Mouse (Mus musculus) spleen, embryonic (tissue): Measurements from ENCODE around the gene Sema4d.

Experiments used
- CTCF ChIA-PET: fragments of 350-600 bp; sonication (Branson Sonifier 250); formaldehyde crosslinking; loops from one replicate; lab custom pipeline; 2022; lab: Charles Lee

Sema4d gene

DNA sequence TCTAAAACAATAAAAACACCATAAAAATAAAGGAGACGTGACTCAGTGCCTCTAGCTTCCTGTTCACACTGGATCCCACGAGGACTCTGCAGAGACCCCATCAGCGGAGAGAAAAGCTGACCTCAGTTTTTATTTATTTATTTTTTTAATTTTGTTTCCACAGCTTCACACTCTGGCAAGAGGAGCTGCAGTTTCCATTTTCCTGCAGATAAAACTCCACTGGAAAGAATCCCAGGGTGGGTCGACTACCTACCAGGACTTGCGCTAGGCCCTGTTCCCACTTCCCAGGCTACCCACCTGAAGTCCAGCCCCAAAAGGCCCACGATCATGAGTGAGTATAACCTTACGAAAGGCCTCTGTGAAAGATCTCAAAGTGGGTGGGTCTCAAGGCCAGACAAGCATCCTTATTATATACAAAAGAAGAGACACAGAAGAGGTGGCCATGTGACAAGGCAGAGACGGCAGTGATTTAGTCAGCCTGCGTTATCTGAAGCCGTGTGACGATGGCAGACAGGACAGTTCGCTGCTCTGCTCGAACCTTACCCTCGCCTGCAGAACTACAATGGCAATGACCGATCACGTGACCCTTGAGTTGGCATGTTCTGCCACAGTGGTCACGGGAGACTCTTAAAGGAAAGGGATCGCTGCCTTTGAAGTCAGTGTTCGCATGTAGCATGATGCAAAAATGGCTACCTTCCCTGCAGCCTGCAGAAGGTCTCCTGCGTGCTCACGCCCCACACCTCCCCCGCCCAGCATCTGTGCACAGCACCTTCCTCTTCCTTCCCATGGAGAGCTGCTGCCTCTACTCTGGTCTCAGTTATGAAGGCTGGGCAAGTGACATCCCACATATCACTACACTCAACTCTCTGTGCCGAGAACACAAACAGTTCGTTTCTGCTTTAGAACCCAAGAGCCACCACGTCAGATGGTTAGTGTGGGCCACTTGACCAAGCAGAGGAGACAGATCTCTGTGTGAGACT lies 14.3 kb downstream of the Sema4d start:
- CTCF ChIA-PET, result no interaction called here

DNA sequence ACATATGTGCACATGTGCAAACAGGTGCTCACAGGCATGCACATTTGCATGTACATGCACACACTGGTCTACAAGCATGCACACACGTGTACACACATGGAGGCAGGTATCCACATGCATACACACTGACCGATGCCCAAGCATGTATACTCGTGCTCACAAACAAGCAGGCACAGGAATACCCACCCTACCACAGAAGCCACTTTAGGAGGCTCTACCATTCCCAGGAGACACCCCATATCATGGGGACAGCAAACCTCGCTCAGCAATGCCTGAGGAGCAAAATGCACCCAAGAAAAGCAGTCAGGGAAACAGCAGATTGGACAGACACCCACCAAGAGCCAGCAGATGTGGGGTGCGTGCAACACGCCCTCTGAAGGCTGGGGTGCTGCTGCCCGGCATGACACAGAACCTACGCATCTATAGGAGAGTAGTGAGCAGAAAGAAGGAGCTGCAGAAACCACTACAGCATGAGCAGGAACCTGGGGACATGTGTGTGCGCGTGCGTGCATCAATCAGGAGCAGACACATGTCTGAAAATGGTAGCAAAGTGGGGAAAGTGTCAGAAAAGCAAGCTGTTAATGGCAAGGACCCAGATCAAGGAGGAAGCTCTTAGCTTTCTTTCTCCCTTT lies 15.1 kb downstream of the Sema4d start:
- CTCF ChIA-PET, result no interaction called here

DNA sequence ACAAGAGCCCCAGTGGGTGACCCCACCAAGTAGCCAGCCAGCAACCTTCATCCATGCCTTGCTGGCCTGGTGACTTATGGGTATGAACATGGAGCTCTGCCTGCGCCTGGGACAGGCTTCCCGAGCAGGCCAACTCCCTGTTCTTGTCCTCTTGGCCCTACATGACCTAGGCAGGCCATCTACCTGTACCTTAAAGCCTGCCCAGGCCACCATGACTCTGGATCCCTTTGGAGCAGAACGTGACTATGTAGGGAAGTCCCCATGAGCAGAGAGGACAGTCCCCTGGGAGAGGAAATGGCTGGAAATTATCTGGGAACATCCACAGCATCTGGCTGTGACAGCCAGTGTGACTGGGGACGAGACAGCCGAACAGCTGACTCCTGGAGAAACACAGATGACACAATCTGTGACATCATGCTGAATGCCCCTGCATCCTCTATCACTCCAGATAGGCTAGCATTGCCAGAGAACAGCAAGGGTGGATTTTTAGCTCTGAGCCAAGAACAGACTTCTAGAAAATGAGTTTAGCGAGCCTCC lies 15.7 kb downstream of the Sema4d start:
- CTCF ChIA-PET, result no interaction called here

DNA sequence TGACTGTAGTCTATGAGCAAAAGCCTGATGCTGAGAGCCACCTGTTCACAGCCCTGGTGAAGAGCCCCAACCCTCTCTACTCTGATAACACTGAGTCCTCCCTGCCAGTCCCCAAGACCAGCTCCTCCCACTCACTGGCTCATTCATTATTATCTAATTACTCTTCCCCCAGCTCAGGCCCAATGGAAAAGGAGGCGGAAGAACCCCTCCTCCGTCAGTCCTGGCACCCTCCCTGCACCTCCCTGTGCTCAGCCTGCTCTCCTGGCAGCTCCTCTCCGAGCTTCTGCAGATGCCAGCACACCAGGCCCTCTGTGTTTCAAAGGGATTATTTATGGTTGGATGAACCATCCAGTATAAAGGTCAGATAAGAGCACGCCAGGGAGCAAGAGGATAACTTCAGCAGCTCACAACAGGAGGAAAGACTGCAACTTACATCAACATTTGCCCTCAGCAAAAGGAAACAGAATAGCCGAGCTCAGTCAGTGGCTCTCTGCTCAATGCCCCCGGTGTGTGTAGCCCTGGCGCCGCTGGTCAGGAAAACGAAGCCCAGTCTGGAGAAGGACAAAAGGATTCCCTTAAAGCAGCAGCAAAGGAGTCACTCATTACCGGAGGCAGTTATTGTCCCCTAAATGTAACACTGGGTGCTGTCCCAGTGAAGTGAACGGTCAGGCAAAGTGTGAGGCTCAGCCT lies 16.4 kb downstream of the Sema4d start:
- CTCF ChIA-PET, result no interaction called here

DNA sequence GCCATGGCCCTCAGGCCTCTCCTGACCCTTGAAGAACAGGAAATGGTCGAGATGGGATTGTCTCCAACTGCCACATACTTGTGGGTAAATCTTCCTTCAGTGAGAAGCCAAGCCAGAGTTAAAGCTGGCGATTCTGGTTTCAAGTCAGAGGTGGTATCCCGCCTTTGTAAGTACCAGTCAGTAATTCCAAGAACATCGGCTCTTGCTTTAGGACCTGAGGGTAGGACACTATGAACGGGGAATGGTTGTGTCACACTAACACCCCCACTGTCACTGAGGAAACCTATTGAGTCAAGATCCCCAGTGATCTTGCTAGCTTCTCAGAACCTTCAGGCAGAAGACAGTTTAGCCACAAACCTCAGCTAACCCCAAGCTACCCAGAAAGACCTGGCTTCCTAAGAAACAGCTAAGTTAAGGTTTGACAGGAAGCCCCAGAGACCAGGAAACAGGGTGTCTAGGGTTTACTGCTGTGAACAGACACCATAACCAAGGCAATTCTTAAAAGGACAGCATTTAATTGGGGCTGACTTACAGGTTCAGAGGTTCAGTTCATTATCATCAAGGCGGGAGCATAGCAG lies 17.3 kb downstream of the Sema4d start:
- CTCF ChIA-PET, result interaction anchor here (0.7 kb wide), 1 partner anchor 875 kb away, joined by 3 read pairs; no protein-coding TSS in a partner anchor

DNA sequence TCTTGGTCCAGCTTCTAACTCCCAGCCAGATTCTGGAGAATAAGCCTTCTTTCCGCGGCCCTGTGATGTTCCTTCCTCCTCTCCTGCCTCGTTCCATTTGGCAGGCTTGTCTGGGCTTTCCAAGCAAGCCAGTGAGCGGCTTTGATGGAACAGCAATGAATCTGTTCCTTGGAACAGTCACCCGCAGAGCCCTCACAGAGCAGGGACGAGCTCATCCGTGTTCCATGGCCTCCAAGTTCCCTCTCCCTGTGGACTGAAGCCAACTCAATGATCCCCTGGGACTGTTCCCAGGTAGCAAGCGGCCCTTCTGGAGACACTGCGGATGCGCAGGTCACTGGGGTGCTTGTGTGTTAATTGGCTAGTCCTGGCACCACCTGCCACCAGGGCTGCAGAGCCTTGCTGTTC lies 21.7 kb downstream of the Sema4d start:
- CTCF ChIA-PET, result no interaction called here

DNA sequence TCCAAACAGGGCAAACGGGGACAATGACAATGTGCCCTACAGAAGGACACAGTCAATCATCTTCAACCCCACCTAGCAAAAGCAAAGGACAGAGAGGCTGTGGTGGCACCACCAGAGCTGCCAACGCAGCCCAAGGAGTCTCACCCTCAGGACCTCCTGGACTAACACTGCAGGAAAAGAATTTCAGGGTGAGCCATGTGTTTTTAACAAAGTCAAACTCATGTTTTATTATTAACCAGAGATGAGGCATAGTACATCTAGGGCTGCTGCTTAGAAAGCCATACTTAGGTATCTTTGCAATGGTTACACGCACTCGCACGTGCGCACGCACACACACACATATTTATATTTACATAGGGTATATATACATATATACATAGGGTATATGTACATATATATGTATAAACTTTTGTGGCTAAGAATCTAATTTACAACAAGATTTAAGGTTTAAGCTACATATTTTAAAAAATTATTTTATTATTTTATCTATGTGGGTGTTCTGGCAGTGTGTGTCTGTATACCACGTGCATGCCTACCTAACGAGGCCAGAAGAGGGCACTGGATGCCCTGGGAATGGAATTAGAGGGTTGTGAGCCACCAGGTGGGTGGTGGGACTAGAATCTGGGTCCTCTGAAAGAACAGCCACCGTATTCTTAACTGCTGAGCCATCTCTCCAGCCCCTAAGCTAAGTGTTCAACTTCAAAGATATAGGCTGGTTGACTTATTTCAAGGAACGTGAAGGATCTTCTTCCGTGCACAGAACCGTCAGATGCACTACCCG lies 22.7 kb downstream of the Sema4d start:
- CTCF ChIA-PET, result no interaction called here

DNA sequence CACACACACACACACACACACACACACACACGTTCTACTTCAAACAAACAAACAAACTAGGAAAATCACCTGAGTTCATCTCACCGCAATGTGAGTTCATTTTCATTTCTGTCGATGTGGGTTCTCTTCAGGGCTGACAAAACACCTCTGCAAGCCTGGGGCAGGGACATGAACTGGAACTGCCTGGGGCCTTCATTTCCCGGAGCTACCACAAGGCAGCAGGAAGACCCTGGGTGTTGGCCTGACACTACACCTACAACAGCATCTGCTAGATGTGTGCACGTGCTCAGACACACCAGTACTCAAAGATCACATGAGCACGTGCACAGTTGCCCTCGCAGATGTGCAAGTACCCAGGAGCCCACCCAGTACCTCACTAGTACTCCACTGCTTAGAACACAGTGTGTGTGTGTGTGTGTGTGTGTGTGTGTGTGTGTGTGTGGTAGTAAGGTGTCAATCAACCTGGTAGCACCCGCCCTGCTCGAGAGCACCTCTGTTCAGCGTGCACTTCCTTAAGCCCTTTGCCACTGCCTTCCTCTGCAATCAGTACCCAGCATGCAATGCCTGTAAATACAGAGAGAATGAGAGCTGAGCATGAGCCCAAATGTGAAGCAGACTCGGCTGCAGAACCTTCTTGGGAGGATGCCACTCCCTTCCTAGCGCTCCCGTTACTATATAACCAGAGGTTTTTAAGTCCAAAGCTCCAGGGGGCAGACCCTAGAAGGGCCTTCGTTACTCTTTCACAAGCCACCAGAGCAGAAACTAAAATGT lies 25.4 kb downstream of the Sema4d start:
- CTCF ChIA-PET, result interaction anchor here (0.7 to 1.0 kb wide), 4 partner anchors 12 to 795 kb away, joined by 3 to 9 read pairs (median 4); no protein-coding TSS in a partner anchor

DNA sequence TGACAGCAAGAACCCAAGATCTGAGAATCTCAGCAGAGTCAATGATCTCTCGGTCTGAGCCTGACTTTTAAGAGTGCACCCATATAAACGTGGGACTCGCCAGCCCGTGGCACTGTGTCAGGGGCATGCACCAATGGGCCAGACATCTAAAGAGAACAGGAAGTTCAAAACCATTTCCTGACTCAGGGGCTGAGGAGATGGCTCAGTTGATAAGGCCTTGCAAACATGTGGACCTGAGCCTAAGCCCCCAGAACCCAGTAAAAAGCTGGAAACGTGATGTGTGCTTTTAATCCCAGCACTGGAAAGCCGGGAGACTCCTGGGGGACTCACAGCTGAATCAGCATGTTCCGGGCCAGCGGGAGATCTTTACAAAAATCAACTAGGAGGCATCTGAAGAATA lies 26.0 kb downstream of the Sema4d start:
- CTCF ChIA-PET, result no interaction called here

DNA sequence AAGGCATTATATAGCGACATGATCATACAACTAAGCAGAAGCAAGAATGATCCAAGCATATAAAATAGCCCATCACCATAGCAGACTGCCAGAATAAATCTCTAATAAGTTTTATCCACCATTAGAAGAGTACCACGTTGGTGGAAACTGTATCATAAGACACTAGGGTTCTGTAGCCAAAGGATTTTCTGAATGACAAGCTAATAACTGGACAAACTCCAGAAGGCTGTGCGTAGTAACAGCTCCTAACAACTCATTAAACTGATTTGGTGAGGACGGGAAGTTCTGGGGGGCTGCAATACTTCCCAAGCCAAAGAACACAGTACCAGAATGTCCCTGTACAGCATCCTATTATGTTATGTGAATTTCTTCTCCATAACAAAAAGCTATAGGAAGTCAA lies 26.8 kb downstream of the Sema4d start:
- CTCF ChIA-PET, result no interaction called here

DNA sequence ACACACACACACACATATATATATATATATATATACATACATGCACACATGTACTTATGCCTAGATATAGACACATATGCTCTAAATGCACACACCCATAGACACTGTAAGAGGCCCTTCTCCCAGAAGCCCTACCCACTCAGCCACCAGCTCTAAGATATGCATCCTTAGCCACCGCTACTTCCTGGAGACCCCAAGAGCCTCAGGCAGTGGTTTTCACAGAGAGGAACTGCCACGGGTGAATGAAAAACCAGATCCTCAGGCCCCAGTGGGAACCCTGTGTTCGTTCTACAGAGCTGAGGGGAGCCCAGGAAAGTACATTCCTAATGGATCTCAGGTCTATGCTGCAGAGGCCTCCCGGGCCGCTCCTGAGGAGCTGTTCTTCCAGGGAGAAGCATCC lies 28.2 kb downstream of the Sema4d start:
- CTCF ChIA-PET, result interaction anchor here (1.0 kb wide), 1 partner anchor 37 kb away, joined by 10 read pairs; no protein-coding TSS in a partner anchor

DNA sequence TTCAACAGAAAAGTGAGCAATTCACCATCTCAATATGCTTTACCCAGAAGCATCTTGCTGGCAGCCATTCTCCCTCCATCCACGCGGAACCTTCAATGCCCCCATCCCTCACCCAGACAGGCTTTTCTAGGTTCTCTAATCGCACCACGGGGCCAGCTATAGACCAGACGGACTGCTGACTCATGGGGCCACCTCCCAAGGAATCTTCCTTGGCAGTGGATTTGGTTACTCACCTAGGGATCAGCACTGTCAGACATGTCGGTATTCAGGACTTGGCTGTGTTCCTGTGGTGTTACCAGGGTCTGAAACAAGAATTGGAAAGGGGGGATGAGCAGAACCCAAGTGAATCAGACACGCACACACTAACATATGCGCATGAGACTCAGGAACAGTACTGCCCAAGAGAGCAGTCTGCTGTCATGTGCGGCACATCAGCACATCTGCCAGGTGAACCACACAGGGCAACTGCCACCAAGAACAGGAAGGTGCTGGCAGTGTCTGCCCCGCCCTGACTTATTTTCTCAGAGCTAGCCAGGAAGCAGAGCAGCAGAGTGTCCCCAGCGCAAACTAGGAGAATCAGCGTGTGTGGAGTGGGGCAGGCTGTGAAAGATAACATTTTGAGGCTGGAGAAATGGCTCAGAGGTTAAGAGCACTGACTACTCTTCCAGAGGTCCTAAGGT lies 30.4 kb downstream of the Sema4d start:
- CTCF ChIA-PET, result interaction anchor here (0.9 kb wide), 1 partner anchor 9 kb away, joined by 3 read pairs; no protein-coding TSS in a partner anchor

DNA sequence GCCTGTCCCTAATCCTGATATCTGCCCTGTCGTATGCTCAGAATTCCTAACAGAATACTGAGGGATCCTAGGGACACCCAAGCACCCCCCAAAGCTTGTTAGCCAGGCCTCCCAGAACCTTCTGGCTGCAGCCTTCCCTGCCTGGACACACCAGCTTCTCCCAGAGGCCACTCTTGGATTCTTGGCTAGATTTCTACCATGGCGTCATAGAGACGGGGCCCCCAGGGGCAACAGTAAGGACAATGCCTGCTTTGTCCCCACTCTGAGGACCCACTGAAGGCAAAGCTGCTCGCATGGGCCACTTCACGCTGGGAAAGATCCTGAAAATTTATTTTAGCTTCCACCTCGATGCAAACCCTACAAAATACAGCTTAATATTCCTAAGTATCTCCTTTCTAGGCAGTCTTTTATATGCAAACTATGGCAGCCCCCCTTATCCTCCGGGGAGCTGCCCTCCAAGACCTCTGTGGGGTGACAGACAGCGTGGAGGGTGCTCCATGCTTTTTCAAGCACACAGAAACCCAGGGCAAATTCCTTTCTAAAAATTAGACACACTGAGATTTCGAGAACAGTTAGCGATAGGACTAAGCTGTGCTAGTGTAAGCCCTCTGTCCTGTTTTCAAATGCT lies 32.2 kb downstream of the Sema4d start:
- CTCF ChIA-PET, result interaction anchor here (0.7 kb wide), 1 partner anchor 27 kb away, joined by 3 read pairs; no protein-coding TSS in a partner anchor

DNA sequence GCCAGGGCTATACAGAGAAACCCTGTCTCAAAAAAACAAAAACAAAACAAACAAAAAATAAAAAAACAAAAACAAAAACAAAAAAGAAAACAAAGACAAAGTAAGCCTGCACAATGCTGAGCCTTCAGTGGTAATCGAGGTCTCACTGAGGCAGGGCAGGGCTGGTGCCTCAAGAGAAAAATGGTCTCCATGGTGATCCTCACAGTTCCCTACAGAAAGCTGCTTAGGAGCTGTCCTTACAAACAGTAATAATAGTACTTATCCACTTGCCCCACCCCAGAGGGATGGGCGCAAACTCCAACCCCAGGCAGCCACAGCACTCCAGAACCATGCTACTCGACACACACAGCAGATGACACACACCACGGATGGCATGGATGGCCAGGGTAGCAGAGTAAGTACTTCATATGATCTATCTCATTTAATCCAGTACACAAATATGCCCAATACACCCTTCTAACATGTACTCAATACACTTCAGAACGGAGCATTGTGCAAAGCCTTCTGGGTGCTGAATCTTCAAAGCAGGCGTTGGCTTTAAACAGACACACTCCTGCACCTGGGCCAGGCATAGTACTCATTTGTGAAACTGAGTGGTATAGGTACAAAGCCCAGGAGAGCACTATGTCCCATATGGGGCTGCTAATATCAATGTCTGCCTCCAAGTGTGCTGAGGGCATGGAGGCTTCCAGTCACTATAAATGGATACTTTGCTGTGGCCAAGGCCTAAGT lies 34.1 kb downstream of the Sema4d start:
- CTCF ChIA-PET, result no interaction called here

DNA sequence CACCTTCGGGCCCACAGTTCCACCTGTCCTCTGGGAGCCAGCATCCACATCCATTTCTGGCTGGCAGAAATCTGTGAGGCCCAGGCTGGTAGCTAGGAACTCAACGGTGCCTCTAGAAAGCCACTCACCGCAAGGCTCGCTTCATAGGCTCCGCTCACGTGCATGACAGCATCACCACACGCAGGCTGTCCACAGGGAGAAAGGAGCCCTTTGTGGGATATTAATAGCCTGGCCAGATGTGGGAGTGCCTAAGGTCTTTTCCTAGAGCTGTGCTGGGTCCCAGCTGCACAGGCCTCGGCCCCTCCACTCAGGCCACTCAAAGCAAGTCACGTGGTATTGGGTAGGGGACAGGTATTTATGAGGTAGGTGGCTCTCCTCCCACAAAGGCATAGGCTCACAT lies 35.1 kb downstream of the Sema4d start:
- CTCF ChIA-PET, result no interaction called here

DNA sequence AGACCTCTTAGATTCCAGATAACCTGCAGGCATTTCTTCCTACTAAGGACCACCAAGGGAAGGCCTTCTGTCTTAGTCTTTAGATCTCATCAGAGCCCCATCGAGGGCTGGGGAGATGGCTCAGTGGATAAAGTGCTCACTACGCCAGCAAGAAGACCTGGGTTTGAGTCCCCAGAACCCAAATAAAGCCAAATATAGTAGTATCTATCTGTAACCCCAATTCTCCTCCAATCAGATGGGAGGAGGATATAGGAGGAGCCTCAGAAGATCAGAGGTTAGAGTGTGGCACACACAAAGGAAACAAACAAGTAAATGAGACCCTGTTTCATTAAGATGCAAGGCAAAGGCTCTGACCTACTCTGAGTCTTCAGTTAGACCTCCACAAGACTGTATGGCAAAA lies 36.4 kb downstream of the Sema4d start:
- CTCF ChIA-PET, result interaction anchor here (1.6 kb wide), 1 partner anchor 10 kb away, joined by 5 read pairs; no protein-coding TSS in a partner anchor

DNA sequence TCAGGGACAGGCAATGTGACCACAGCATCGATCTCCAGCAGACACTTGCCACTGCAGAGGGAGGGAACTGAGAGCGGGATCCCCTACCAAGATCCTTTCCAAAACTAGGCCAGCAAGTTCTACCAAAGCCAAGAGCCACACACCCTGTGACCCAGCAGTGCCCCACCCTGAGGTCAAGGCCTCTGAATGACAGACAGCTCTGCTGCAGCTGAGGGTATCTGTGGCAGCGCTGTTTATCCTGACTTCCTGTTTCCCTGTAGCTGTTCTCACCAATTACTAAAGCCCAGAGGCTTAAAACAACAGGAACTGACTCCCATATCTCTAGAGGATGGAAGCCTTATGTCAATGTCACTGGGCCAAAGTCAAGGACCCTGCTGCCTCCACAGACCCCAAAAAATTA lies 37.0 kb downstream of the Sema4d start:
- CTCF ChIA-PET, result interaction anchor here (1.6 kb wide), 1 partner anchor 9 kb away, joined by 5 read pairs; no protein-coding TSS in a partner anchor

DNA sequence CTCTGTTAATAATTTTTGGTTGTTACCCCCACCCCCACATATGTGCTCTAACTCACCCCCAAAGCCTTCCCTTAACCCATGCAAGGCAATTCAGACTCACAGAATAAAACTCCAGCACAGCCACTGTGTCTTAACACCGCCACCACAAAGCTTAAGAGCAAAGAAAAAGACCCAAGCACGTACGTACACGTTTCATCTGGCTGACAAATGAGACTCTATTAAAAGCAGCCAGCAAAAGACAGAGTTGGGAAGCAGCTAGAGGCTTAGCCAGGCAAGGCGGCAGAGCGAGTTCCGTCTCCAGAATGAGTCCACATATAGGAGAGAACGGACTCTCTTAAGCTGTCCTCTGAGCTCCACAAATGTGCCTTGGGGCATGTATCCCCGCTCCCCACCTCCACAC lies 37.5 kb downstream of the Sema4d start:
- CTCF ChIA-PET, result interaction anchor here (0.9 to 1.6 kb wide), 3 partner anchors 9 to 18 kb away, joined by 3 to 7 read pairs (median 5); no protein-coding TSS in a partner anchor
